Mouse (Mus musculus): ENCODE measurements around the gene Rph3al. TPM values are rescaled to one million over a fixed set of nuclear protein-coding genes. Genes with fewer than 3 reads are reported as not detected.

Gene Rph3al
- 6.2 and 7.1 TPM in 2 replicates for polyA plus RNA-seq (2016; fragmentation: Nextera tagmentation; extraction: Ambion mirVana)

GRCm38 (mm10) chr11:75938379-75938906, at the start of gene Rph3al:
Gene Rph3al (minus strand): TSS chr11:75938429.
- no peak for ATAC-seq (ENCODE audit: insufficient number of reproducible peaks, low FRiP score)
- Histone ChIP-seq H3K4me1 (replicated peaks) (peaks cover 54% of the 10 kb centered on the region), H3K4me3 (peak within 1 kb of the TSS; percentile 20), H3K36me3 (no peaks in the 10 kb centered on the region), H3K9ac (peak within 1 kb of the TSS; percentile 50), H3K27ac (ENCODE audit: poor library complexity, severe bottlenecking) (peak within 1 kb of the TSS; percentile 93), H3K27me3 (replicated peaks) (no peaks in the 10 kb centered on the region), H3K9me3 (replicated peaks) (peaks cover 6% of the 10 kb centered on the region; the same call in 1 of the 2 replicates), H3K4me2 (peak within 1 kb of the TSS; percentile 51)
- 56% methylated on average over 6 of the region's 6 CpGs for WGBS

DNA sequence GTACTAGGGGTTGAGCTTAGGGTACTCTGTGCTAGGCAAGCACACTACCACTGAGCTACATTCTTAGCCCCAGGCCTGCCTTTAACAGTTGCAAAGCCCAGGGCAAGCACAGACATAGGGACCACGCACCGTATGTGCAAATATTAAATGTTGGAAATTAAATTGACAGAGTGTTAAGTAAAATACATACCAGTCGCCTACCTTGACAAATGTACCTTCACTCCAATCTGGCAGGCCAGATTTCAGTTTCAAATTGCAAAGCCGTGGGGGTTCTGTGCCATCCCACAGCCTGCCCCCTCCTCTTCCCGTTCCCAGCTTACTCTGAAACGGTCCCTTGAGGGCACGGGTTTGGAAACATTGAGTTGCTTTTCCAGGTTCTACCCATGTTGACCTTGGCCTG, 47.7 kb upstream of the Rph3al start:
- H3K4me3 ChIP-seq = no peak overlapping the region
- WGBS = 66% methylated on average over 7 of the region's 7 CpGs

GRCm38 (mm10) chr11:75984581-75984980, 46.4 kb upstream of the Rph3al start:
- Histone ChIP-seq H3K27ac (ENCODE audit: poor library complexity, severe bottlenecking) (no peak overlapping the region), H3K4me2 (no peak overlapping the region), H3K4me1 (replicated peaks) (no peaks in the 10 kb centered on the region), H3K9ac (no peak overlapping the region), H3K27me3 (replicated peaks) (no peaks in the 10 kb centered on the region), H3K4me3 (no peak overlapping the region), H3K9me3 (replicated peaks) (no peaks in the 10 kb centered on the region), H3K36me3 (no peaks in the 10 kb centered on the region)
- ATAC-seq (ENCODE audit: insufficient number of reproducible peaks, low FRiP score) = no peak
- WGBS = 25% methylated on average over 1 of the region's 1 CpGs

More for the DNA sequence above, 47.7 kb upstream of the Rph3al start:
- Histone ChIP-seq H3K27me3 (replicated peaks) (no peaks in the 10 kb centered on the region), H3K27ac (ENCODE audit: poor library complexity, severe bottlenecking) (no peak overlapping the region), H3K4me2 (no peak overlapping the region), H3K9me3 (replicated peaks) (no peaks in the 10 kb centered on the region), H3K36me3 (no peaks in the 10 kb centered on the region), H3K9ac (no peak overlapping the region), H3K4me1 (replicated peaks) (no peaks in the 10 kb centered on the region)
- ATAC-seq (ENCODE audit: insufficient number of reproducible peaks, low FRiP score) = no peak

GRCm38 (mm10) chr11:75983194-75983593, 45.0 kb upstream of the Rph3al start:
- H3K9me3 ChIP-seq (replicated peaks) = no peaks in the 10 kb centered on the region
- no peak overlapping the region for H3K4me3 ChIP-seq
- H3K27ac ChIP-seq (ENCODE audit: poor library complexity, severe bottlenecking) = no peak overlapping the region
- no peaks in the 10 kb centered on the region for H3K27me3 ChIP-seq (replicated peaks)
- H3K9ac ChIP-seq = no peak overlapping the region
- ATAC-seq (ENCODE audit: insufficient number of reproducible peaks, low FRiP score) = no peak
- 65% methylated on average over 4 of the region's 4 CpGs for WGBS
- no peaks in the 10 kb centered on the region for H3K4me1 ChIP-seq (replicated peaks)
- no peaks in the 10 kb centered on the region for H3K36me3 ChIP-seq
- H3K4me2 ChIP-seq = no peak overlapping the region

- 35% methylated on average over 2 of the region's 2 CpGs for WGBS
Observed at GRCm38 (mm10) chr11:75980413-75980812, 42.2 kb upstream of the Rph3al start.

GRCm38 (mm10) chr11:75978051-75978450, 39.8 kb upstream of the Rph3al start:
- Histone ChIP-seq H3K9me3 (replicated peaks) (peaks cover 7% of the 10 kb centered on the region), H3K9ac (no peak overlapping the region), H3K27ac (ENCODE audit: poor library complexity, severe bottlenecking) (no peak overlapping the region), H3K4me2 (no peak overlapping the region), H3K27me3 (replicated peaks) (no peaks in the 10 kb centered on the region), H3K36me3 (no peaks in the 10 kb centered on the region), H3K4me1 (replicated peaks) (peaks cover 6% of the 10 kb centered on the region), H3K4me3 (no peak overlapping the region)
- WGBS = 69% methylated on average over 6 of the region's 6 CpGs
- ATAC-seq (ENCODE audit: insufficient number of reproducible peaks, low FRiP score) = no peak

More at GRCm38 (mm10) chr11:75980413-75980812, 42.2 kb upstream of the Rph3al start:
- Histone ChIP-seq H3K4me1 (replicated peaks) (no peaks in the 10 kb centered on the region), H3K27me3 (replicated peaks) (no peaks in the 10 kb centered on the region), H3K9ac (no peak overlapping the region), H3K36me3 (no peaks in the 10 kb centered on the region), H3K27ac (ENCODE audit: poor library complexity, severe bottlenecking) (no peak overlapping the region), H3K4me3 (no peak overlapping the region), H3K9me3 (replicated peaks) (no peaks in the 10 kb centered on the region), H3K4me2 (no peak overlapping the region)
- ATAC-seq (ENCODE audit: insufficient number of reproducible peaks, low FRiP score) = no peak

GRCm38 (mm10) chr11:75976748-75977147, 38.5 kb upstream of the Rph3al start:
- Histone ChIP-seq H3K27ac (ENCODE audit: poor library complexity, severe bottlenecking) (no peak overlapping the region), H3K4me2 (no peak overlapping the region), H3K9ac (no peak overlapping the region), H3K36me3 (no peaks in the 10 kb centered on the region), H3K27me3 (replicated peaks) (no peaks in the 10 kb centered on the region), H3K4me3 (no peak overlapping the region), H3K4me1 (replicated peaks) (peaks cover 9% of the 10 kb centered on the region), H3K9me3 (replicated peaks) (peaks cover 7% of the 10 kb centered on the region)
- ATAC-seq (ENCODE audit: insufficient number of reproducible peaks, low FRiP score) = no peak
- WGBS = 52% methylated on average over 8 of the region's 8 CpGs

- H3K4me3 ChIP-seq = no peak overlapping the region
- H3K4me1 ChIP-seq (replicated peaks) = peaks cover 9% of the 10 kb centered on the region
- no peak overlapping the region for H3K9ac ChIP-seq
- peaks cover 7% of the 10 kb centered on the region for H3K9me3 ChIP-seq (replicated peaks)
- WGBS = 83% methylated on average over 1 of the region's 1 CpGs
- no peak for ATAC-seq (ENCODE audit: insufficient number of reproducible peaks, low FRiP score)
- H3K36me3 ChIP-seq = no peaks in the 10 kb centered on the region
- H3K27ac ChIP-seq (ENCODE audit: poor library complexity, severe bottlenecking) = no peak overlapping the region
- peaks cover 6% of the 10 kb centered on the region; the same call in 1 of the 2 replicates for H3K27me3 ChIP-seq (replicated peaks)
- H3K4me2 ChIP-seq = no peak overlapping the region
Observed at GRCm38 (mm10) chr11:75973988-75974387, 35.8 kb upstream of the Rph3al start.

DNA sequence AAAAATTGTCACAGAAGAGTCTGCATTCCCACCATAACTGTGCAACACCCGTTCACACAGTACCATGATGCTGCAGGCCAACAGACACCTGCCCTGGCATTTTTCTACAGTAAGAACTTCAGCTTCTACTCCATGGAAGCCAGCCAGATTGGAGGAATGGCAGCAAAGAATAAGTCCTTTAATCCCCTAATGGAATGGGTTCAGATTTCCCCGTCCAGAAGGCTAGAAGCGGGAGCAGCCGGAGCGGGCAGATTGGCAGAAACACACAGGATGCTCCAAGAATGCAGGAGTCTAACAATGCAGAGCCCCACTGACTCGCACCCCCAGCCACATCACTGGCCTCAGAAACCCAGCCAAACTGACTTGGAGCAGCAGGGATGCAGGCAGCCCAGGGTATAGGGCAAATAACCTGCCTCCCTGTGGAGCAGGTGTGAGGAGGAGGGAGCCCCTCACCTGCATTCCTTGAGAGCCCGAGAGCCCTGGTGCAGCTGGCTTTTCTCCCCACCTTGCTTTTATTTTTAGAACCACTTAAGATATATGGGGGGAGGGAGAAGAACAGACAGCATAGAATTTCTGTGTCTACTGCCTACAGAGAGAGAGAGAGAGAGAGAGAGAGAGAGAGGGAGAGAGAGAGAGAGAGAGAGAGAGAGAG, 34.8 kb upstream of the Rph3al start:
- no peak overlapping the region for H3K27ac ChIP-seq (ENCODE audit: poor library complexity, severe bottlenecking)
- no peaks in the 10 kb centered on the region for H3K36me3 ChIP-seq
- ATAC-seq (ENCODE audit: insufficient number of reproducible peaks, low FRiP score) = no peak
- peaks cover 9% of the 10 kb centered on the region for H3K4me1 ChIP-seq (replicated peaks)
- H3K4me2 ChIP-seq = no peak overlapping the region
- H3K4me3 ChIP-seq = no peak overlapping the region
- H3K27me3 ChIP-seq (replicated peaks) = peaks cover 13% of the 10 kb centered on the region; the same call in 1 of the 2 replicates
- 23% methylated on average over 7 of the region's 7 CpGs for WGBS
- H3K9me3 ChIP-seq (replicated peaks) = peaks cover 7% of the 10 kb centered on the region
- H3K9ac ChIP-seq = no peak overlapping the region

- ATAC-seq (ENCODE audit: insufficient number of reproducible peaks, low FRiP score) = no peak
- H3K4me1 ChIP-seq (replicated peaks) = peaks cover 12% of the 10 kb centered on the region
- 88% methylated on average over 3 of the region's 3 CpGs for WGBS
- no peak overlapping the region for H3K9ac ChIP-seq
- no peak overlapping the region for H3K4me3 ChIP-seq
- no peaks in the 10 kb centered on the region for H3K36me3 ChIP-seq
- peaks cover 7% of the 10 kb centered on the region for H3K9me3 ChIP-seq (replicated peaks)
- peaks cover 18% of the 10 kb centered on the region for H3K27me3 ChIP-seq (replicated peaks)
- H3K4me2 ChIP-seq = no peak overlapping the region
- no peak overlapping the region for H3K27ac ChIP-seq (ENCODE audit: poor library complexity, severe bottlenecking)
Observed at GRCm38 (mm10) chr11:75972188-75972587, 34.0 kb upstream of the Rph3al start.

- no peak overlapping the region for H3K4me2 ChIP-seq
- no peak overlapping the region for H3K4me3 ChIP-seq
- H3K27me3 ChIP-seq (replicated peaks) = peaks cover 22% of the 10 kb centered on the region
- no peaks in the 10 kb centered on the region for H3K36me3 ChIP-seq
- peaks cover 21% of the 10 kb centered on the region for H3K4me1 ChIP-seq (replicated peaks)
- 29% methylated on average over 3 of the region's 3 CpGs for WGBS
- ATAC-seq (ENCODE audit: insufficient number of reproducible peaks, low FRiP score) = no peak
- H3K9me3 ChIP-seq (replicated peaks) = peaks cover 7% of the 10 kb centered on the region
- H3K9ac ChIP-seq = no peak overlapping the region
- no peak overlapping the region for H3K27ac ChIP-seq (ENCODE audit: poor library complexity, severe bottlenecking)
Observed at GRCm38 (mm10) chr11:75970629-75971028, 32.4 kb upstream of the Rph3al start.
